Mouse (Mus musculus): ENCODE data around the gene Vapa. TPM values are rescaled to one million over a fixed set of nuclear protein-coding genes. Genes with fewer than 3 reads are reported as not detected.

Vapa gene
- polyA plus RNA-seq (2021; fragmentation: Nextera tagmentation) = 145 and 180 TPM in 2 replicates
- long read RNA-seq, experiment 1, transcript Vapa-201 (6 exons, 3,369 nt) = major isoform, 1,461 of 1,517 reads
- long read RNA-seq, experiment 1, partial matches to known transcripts = 14 of 1,517 reads
- long read RNA-seq, experiment 1, other reads (novel, unspliced or antisense) = 42 of 1,517 reads
- long read RNA-seq, experiment 2, transcript Vapa-201 (6 exons, 3,369 nt) = major isoform, 423 of 570 reads
- long read RNA-seq, experiment 2, partial matches to known transcripts = 29 of 570 reads
- long read RNA-seq, experiment 2, other reads (novel, unspliced or antisense) = 118 of 570 reads

GRCm38 (mm10) chr17:65613463-65614412 lies at the start of gene Vapa:
Gene Vapa (minus strand): TSS chr17:65613555.

GRCm38 (mm10) chr17:65641734-65642218 lies 28.4 kb upstream of the Vapa start, which contains the start of gene Txndc2:
Gene Txndc2 (minus strand): TSS chr17:65642168.

GRCm38 (mm10) chr17:65540441-65541272 lies 72.7 kb downstream of the Vapa start, which contains the start of gene Tmem232:
Gene Tmem232 (minus strand): TSS chr17:65540782.

Other genes starting within 250 kb of the Vapa start
- 1.8 and 2.0 TPM in 2 replicates for gene Tmem232, start 72.8 kb downstream of the Vapa start, polyA plus RNA-seq (2021; fragmentation: Nextera tagmentation)
- gene Txndc2, start 28.6 kb upstream of the Vapa start, polyA plus RNA-seq (2021; fragmentation: Nextera tagmentation) = not detected in 2 replicates
- 106 and 144 TPM in 2 replicates for gene Rab31, start 159.2 kb upstream of the Vapa start, polyA plus RNA-seq (2021; fragmentation: Nextera tagmentation)
- 5.8 and 7.1 TPM in 2 replicates for gene Ppp4r1, start 169.0 kb upstream of the Vapa start, polyA plus RNA-seq (2021; fragmentation: Nextera tagmentation)

Data from left cerebral cortex, adult 6 months (tissue).